Mouse (Mus musculus): ENCODE measurements at regions not wholly inside any gene's neighbourhood (a gene's known extent, or its start where the extent isn't known, plus 50 kb on each side); places are given as distances from the start of the nearest gene placed in this dataset.

DNA sequence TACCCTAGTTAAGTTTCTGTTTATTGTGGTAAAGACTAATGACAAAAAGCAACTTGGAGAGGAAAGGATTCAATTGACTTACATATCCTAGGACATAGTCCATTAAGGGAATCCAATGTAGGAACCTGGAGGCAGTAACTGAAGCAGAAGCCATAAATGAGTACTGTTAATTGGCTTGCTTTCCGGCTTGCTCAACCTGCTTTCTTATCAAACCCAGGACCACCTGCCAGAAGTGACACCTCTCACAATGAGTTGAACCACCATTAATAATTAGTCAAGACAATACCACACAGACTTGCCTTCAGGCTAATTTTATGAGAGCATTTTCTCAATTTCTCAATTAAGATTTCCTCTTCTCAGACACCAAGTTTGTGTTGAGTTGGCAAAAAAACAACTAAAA lies 148.8 kb downstream of the Ccser2 start:
- no peak for DNase-seq (ENCODE audit: low spot score)
- intact Hi-C loops (cut with DNase I): no loop called here

DNA sequence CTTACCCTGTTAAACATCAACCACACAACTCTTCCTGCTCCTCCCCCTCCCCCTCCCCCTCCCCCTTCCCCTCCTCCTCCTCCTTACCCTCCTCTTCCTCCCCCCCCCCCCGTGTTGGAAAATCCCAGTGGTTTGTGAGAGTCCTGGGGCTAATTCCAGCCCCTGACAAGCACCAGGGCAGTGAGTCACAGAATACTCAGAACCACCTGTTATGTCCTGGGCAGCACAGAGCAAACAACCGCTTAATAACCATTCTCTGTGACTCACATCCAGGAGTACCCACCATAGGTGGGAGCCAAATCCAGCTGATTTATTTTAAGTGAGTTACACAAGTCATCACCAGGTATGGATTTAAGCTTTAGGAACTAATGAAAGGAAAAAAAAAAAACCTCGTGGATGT lies 166.2 kb downstream of the Ccser2 start:
- intact Hi-C loops (cut with DNase I): no loop called here
- no peak for DNase-seq (ENCODE audit: low spot score)

DNA sequence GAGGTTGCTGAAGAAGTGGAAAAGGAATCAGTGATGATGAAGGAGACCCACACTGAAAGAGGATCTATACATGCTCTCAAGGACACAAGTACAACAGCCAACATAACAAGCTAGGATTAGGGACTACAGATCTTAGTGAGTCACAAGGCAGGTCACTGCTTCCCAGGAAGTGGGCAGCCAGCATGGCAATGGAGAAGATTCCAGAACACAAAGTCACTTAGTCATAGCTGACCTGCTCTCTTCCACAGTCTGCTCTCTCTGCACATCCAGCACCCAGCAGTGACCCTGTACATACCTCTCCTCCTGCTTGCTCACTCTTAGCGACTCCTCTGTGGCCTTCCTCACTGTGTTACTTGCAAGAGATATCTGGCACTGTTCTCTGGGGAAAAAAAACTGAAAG lies 168.8 kb downstream of the Ccser2 start:
- intact Hi-C loops (cut with DNase I): no loop called here

DNA sequence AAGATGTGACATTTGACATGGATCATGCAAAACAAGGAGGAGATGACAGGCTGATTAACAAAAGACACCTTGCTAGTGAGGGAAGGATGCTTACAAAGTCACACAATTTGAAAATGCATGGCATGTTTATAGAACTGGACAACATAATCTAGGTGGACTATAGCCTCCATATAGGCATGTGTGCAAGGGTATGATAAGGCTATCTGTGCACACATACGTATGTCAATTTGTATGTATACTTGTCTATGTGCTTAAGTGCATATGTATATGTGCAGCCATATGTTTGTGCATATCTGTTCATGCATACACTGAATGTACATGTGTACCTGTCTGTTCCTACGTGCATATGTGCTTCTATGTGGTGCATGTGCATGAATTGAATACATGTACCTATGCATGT lies 186.7 kb downstream of the Ccser2 start:
- intact Hi-C loops (cut with DNase I): no loop called here
- no peak for DNase-seq (ENCODE audit: low spot score)

More for the DNA sequence above, 168.8 kb downstream of the Ccser2 start:
- DNase-seq (ENCODE audit: low spot score): no peak

DNA sequence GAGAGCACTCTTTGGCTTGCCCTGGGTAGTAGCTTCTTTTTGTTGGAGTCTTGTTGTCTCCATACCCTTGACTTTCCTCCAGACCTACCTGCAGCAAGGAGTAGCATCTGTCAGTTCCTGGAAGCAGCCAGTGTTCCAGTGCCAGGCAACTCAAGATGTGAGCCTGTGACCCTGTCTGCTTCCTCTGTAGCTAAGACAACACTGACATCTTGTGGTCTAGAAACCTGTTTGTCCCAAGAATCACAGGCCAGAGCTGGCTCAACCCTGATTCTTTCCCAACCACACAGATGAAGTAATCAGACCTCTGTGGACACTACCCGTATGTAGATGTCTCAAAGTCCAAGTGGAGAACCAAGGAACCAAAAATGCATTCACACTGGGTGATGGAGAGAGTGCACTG lies 189.6 kb downstream of the Ccser2 start:
- no peak for DNase-seq (ENCODE audit: low spot score)
- intact Hi-C loops (cut with DNase I): loop anchor here (10.0 kb wide), 1 partner anchor 1964 kb away; no protein-coding TSS in a partner anchor

DNA sequence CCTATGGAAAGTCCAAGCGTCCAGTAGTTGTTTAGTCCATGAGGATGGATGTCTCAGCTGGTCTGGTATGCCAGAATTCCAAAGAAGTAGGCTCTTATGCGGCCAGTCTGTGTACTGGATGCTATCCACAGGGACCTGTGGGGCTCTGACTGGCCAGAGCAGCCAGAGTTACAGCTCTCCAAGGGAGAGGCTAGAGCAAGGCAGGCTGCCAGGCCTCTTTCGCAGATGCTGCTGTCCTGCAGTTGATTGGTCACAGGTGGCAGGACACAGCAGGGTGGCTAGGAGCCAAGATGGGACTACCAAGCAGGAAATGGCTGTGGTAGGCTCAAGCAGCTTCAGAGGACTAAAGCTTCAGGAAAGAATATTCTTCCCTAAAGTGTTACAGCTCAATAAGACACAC lies 194.2 kb downstream of the Ccser2 start:
- no peak for DNase-seq (ENCODE audit: low spot score)

DNA sequence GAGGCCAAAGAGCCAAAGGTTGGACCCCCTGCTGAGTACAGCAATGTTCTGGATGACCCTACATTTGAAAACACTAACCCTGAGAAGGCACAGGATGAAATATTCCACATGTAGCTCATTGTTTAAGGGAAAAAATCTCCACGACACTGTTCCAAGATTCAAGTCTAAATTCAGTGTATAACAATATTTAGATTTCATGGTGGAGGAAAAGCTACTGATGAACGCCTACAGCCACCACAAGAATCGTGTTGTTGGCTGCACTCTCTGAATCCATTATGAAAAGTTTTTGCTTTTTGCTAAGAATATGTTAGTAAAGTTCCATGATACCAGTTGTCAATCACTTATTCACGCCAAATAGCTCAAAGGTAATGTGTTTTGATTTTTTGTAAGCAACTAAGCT lies 204.2 kb downstream of the Ccser2 start:
- no peak for DNase-seq (ENCODE audit: low spot score)
- intact Hi-C loops (cut with DNase I): no loop called here

More for the DNA sequence above, 194.2 kb downstream of the Ccser2 start:
- intact Hi-C loops (cut with DNase I): loop anchor here (10.0 kb wide), 1 partner anchor 1960 kb away; no protein-coding TSS in a partner anchor

DNA sequence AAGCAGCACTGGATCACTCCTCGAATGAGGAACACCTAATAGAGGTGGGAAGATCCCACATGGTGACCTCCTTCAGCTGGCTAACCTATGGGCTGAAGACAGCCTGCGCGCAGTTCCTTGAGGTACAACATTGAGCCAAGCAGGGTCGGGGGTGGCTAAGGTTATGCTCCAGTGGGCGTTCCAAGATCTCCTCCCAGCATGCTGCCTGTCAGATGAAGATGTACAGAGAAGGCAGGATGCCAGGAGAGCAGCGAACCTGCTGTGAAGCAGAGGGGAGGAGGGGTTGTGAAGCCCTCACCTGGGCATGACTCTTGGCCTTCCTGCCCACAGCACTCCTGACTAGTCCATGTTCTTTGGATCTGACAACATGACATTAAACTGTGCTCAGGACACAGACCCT lies 212.5 kb downstream of the Ccser2 start:
- DNase-seq (ENCODE audit: low spot score): no peak
- intact Hi-C loops (cut with DNase I): no loop called here

DNA sequence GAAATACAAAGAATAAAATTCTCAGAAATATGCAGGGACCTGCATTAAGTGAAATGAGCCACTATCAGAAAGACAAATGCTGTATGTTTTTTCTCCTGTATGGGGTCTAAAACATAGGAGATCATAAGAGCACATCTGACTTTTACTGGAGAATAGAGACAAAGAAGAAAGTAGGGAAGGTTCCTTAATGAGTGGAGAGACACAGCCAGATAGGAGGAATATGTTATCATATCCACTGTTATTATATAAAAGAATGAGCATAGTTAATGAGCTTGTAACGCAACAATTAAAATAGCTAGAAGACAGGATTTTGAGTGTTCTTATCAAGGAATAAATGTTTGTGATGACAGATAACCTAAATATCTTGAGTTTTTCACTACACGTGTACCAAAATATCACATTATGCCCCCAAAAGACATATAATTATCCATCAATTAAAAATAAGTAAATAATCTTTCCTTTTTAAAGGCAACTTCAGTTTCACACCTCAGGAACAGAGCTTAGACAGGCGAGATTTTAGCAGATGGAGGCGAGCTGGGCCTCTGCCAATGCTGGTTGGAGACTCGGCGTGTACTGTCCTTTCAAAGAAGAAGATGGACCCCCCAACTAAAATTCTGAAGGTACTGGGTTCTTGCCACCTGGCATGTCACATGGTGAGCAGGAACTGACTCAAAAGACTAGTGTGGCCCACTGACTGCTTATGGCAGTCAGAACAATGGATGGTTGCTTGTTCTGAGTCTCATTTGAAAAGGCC lies 220.3 kb downstream of the Ccser2 start:
- intact Hi-C loops (cut with DNase I): no loop called here
- no peak for DNase-seq (ENCODE audit: low spot score)

DNA sequence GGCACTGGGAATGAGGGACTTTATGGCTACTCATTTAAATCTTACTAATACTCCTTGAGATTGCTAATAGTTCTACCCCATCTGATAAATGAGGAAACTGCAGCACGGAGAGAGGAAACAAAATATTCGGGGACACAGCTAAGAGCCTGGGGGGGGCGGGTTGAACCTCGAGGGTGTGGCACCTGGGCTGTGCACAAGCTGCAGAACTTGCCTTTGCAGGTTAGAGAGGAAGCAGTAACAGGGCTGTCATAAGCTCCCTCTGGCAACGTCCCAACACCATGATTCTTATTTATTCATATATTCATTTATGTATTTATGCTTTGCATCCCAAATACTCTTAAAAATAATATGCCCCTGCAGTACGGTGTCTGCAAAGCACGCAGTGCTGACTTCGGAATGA lies 237.5 kb downstream of the Ccser2 start:
- DNase-seq (ENCODE audit: low spot score): no peak
- intact Hi-C loops (cut with DNase I): no loop called here

DNA sequence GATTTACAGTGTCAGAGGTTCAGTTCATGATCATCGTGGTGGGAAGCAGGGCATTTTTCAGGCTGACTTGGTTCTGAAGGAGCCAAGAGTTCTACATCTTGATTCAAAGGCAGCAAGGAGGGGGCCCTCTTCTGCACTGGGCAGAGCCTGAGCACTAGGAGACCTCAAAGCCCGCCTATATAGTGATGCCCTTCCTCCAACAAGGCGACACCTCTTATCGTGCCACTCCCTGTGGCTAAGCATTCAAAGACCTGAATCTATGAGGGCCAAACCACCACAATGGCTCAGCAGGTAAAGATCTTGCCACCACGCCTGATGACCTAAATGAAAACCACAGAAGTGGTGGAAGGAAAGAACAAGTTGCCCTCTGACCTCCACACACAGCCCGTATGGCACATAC lies 242.5 kb downstream of the Ccser2 start:
- DNase-seq (ENCODE audit: low spot score): no peak
- intact Hi-C loops (cut with DNase I): no loop called here

DNA sequence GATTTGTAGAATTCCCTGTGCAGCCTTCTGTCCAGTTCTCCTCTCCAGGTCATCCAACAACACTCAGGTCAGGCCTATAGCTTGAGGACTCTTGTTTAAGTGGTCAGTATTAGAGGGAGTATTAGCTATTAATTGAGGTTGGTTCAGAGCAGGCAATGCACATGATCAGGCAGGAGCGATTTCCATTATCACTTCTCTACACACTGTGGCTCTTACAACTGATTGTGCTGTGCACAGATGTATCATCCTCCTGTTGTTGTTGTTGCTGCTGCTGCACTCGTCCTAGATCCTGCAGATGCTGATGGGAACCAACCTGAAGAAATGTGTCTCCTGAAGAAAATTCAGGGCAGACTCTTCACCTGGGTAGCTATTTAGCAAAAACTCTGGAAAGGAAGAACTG lies 252.9 kb downstream of the Ccser2 start:
- intact Hi-C loops (cut with DNase I): no loop called here
- DNase-seq (ENCODE audit: low spot score): no peak

DNA sequence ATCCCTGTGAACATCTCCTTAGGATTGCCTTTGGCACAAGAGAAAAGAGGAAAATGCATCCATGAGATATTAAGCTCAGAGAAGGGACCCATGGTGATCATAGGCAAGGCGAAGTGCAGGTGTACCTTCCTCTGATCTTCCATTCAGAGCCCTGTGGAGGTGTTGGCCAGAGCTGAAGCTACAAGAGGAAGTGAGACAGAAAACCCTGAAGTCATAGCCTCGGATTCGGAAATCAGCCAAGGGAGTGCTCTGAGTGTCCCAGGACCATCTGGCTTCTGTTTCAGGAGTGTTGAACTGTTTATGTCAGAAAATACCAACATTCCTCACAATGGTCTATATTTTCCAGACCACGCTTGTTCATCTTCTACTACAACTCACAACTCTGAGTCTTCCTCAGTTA lies 271.6 kb downstream of the Ccser2 start:
- intact Hi-C loops (cut with DNase I): no loop called here
- no peak for DNase-seq (ENCODE audit: low spot score)

DNA sequence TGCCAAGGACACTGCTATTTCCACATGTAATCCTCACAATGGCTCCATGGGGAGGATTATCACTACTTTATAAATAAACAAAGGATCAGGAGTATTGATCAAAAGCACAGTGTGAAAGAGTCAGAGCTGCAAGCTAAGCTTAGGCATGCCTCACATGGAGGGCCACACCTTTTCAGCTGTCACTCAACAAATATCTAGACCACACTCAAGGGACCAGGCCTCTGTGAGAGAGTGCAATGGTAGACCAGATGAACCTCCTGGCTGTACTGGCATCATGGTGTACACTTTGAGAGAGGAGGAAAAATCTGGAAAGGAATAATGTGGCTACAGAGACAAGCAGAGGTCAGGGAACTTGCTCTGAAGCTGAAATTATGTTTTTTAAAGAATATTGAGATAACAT lies 276.6 kb downstream of the Ccser2 start:
- no peak for DNase-seq (ENCODE audit: low spot score)
- intact Hi-C loops (cut with DNase I): no loop called here

DNA sequence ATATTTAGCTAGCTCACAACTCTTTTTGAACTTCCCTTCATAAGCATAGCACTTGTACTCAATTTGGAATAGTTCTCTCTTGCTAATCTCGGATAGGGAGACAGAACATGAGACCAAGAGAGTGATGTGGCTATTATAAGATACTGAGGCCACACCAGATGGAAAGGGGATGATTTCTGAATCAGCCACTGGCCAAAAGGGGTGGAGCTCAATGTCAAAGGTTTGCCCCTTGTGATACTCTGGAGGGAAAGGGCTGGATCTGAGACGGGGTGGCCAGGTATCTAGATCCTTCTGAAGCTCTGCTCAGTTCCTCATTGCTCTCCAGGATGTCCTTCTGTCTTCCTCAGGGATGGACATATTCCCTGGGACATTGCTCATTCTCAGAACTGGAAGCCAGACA lies 277.6 kb downstream of the Ccser2 start:
- intact Hi-C loops (cut with DNase I): no loop called here
- no peak for DNase-seq (ENCODE audit: low spot score)

DNA sequence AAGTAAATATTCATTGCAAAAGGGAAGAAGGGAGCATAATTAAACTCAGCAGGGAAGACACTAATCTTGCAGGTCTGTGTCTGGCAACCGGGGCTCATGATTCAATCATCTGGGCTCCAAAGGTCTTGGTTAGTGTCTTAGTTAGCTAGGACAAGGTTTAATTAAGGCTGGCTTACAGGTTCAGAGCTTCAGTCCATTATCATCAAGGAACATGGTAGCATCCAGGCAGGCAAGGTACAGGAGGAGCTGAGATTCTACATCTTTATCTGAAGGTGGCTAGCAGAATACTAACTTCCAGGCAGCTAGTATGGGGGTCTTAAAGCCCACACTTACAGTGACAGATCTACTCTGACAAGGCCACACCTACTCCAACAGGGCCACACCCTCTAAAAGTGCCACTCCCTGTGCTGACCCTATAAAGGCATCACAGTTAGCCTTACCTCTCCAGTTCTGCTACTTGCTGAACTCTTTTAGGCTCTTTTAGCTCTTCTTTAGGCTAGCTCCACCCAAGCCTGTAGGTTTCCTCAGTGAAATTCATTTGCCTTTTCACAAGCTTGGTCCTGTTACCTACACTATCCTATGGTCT lies 309.8 kb downstream of the Ccser2 start:
- DNase-seq (ENCODE audit: low spot score): no peak
- intact Hi-C loops (cut with DNase I): no loop called here

DNA sequence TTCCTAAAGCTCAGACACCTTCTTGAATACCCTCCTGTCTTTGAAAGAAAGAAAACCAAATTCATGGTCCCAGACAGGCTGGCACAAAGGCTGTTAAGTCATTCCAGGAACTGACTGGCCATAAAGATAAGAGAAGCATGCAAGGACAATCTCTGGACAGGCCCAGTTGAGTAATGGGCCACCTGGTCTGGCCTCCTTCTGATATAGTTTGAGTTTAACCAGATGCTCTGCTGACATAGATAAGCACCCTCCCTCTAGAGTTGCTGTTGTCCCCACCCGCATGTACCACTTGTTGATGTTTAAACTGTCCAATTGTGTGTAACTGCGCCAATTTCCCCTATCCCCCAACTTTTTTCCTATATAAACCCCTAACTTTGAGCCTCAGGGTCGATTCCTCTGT lies 310.4 kb downstream of the Ccser2 start:
- no peak for DNase-seq (ENCODE audit: low spot score)
- intact Hi-C loops (cut with DNase I): no loop called here

DNA sequence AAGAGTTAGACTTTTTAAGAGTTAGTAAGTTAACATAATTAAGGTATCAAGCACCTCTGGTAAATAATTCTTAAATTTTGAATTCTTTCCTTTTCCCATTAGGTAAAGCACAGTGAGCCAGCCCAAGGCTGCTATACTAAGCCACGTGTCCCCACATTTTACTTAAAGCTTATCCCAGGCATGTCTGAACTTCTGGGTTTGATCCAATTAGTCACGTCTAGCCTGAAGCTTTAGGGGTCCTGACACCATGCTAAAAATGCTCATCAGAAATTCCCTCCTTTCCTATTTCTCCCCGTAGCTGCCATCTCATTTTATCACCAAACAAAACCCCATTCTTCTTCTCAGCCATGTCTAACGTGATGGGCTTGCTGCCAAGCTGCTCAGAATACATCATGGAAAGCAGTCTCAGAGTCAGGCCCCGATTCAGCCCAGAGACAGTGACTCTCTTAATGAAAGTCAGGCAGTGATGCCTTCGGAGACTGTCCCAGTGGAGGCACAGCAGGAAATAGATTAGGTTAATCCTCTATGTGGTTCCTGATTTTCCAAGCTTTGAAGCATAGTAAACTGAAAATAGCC lies 315.5 kb downstream of the Ccser2 start:
- intact Hi-C loops (cut with DNase I): no loop called here
- no peak for DNase-seq (ENCODE audit: low spot score)

DNA sequence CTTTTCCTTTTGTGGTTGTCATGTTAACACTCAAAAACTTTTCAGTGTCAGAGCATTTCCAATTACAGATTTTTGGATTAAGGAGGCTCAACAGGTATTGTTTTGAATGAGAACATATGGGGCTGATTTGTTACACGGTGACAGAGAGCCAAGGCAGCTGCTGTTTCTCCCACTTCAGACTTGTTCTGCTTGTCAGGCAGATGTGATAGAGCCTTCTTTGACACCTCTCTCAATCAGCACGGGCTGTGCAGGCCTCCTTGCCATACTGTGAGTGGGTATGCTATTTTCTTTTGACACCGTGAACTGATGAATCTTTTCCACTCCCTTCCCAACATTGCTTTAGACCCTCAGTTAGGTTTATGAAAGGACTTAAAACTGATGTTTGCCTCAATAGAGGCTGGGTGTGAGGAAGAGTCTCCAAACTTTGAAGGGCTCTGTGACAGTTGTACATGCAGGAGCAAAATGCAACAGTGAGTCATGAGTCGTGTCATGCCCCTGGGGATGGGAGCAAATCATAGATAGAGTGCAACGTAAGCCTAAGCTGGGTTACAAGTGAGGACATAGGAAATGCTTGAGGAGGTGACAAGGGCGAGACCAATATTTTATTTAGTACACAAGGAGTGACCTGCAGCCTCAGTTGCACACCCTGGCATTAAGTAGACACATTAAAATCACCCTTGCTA lies 317.4 kb downstream of the Ccser2 start:
- DNase-seq (ENCODE audit: low spot score): no peak
- intact Hi-C loops (cut with DNase I): no loop called here

DNA sequence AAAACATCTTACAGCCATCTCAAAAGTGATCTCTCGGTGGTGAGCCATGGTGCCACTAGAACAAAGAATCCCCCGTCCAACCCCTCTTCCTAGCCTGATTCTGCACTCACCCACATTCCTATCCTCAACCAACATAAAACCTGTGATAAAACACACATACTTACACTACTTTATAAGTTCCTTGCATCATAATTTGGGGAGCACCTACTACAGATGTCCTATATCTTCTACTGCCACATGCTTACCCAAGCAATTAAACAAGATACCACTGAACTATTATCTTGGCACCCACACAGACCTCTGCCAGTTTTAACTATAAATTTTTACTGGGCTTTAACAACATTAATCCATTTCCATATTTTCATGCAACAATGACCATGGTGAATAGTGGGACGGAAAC lies 321.9 kb downstream of the Ccser2 start:
- intact Hi-C loops (cut with DNase I): no loop called here

DNA sequence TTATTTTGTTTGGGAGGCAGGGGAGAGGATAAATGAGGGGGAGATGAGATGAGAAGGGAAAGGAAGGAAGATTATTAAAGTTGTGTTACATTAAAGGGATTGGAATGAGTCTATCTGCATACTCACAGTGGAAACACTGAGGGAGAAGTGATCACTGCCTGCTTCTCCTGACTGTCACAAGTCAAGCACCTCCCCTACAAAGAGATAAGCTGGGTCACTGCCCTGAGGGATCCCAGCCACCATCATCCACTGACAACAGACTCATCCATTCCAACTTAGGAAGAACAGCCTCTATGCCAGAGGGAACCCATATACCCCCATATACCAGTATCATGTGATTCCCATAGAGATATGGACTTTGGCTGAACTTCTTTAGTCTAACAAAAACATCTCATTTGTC lies 322.3 kb downstream of the Ccser2 start:
- DNase-seq (ENCODE audit: low spot score): no peak
- intact Hi-C loops (cut with DNase I): no loop called here

More for the DNA sequence above, 321.9 kb downstream of the Ccser2 start:
- DNase-seq (ENCODE audit: low spot score): no peak
